Mouse (Mus musculus) myocyte (in vitro differentiated cells): ENCODE data around the gene Lama4. TPM values are rescaled to one million over a fixed set of nuclear protein-coding genes. Genes with fewer than 3 reads are reported as not detected.

ENCODE experiments used
- H3K27me3 ChIP-seq: one replicate; pipeline ENCODE4 v1.6.1; 2011; ENCODE audit not compliant: control insufficient read depth, insufficient read depth, insufficient read length
- H3K36me3 ChIP-seq: one replicate; pipeline ENCODE4 v1.6.1; 2011; ENCODE audit not compliant: control insufficient read depth, insufficient read depth
- H3K4me2 ChIP-seq: one replicate; pipeline ENCODE4 v1.6.1; 2011; ENCODE audit warnings: low read depth, control low read depth
- H3K4me3 ChIP-seq: one replicate; pipeline ENCODE4 v1.5.1; 2011; ENCODE audit warnings: mild to moderate bottlenecking, control low read depth, moderate library complexity
- H3K79me2 ChIP-seq: one replicate; pipeline ENCODE4 v1.6.1; 2011; ENCODE audit not compliant: control insufficient read depth, insufficient read depth
- H3ac ChIP-seq: one replicate; pipeline ENCODE4 v1.6.1; 2011; ENCODE audit not compliant: control insufficient read depth, insufficient read length
- CEBPB ChIP-seq: IDR thresholded peaks from 2 replicates; pipeline ENCODE4 v1.6.1; 2011; ENCODE audit warnings: mild to moderate bottlenecking, moderate library complexity; ENCODE audit not compliant: poor library complexity, insufficient read depth, severe bottlenecking
- E2F4 ChIP-seq: IDR thresholded peaks from one replicate; pipeline ENCODE4 v1.6.1; 2011; ENCODE audit warnings: mild to moderate bottlenecking, control low read depth, moderate library complexity; ENCODE audit not compliant: insufficient read depth
- MAX ChIP-seq: IDR thresholded peaks from one replicate; pipeline ENCODE4 v1.6.1; 2011; ENCODE audit warnings: low read depth, mild to moderate bottlenecking, control low read depth
- MYOD1 ChIP-seq, 3 experiments: IDR thresholded peaks; one replicate each; pipeline ENCODE4 v1.6.1; 2011; ENCODE audit warnings: control low read depth in 2 of 3, low read depth in 2 of 3, mild to moderate bottlenecking in 2 of 3, moderate library complexity in 1 of 3; ENCODE audit not compliant: insufficient read length in 2 of 3, control insufficient read depth in 1 of 3
- MYOG ChIP-seq, 3 experiments: IDR thresholded peaks; one replicate each; pipeline ENCODE4 v1.6.1; 2011; ENCODE audit warnings: control low read depth in 2 of 3, low read depth in 2 of 3, mild to moderate bottlenecking in 2 of 3; ENCODE audit not compliant: insufficient read length in 2 of 3, control insufficient read depth in 1 of 3, insufficient read depth in 1 of 3
- POLR2A ChIP-seq: IDR thresholded peaks from one replicate; pipeline ENCODE4 v1.6.1; 2011; ENCODE audit warnings: low read depth, mild to moderate bottlenecking, control low read depth, moderate library complexity; ENCODE audit not compliant: insufficient read length
- POLR2AphosphoS2 ChIP-seq: IDR thresholded peaks from one replicate; pipeline ENCODE4 v1.6.1; 2011; ENCODE audit warnings: low read depth, control low read depth; ENCODE audit not compliant: insufficient read length
- REST ChIP-seq: IDR thresholded peaks from one replicate; pipeline ENCODE4 v1.6.1; 2011; ENCODE audit warnings: mild to moderate bottlenecking, control low read depth, moderate library complexity; ENCODE audit not compliant: insufficient read depth, insufficient read length
- SRF ChIP-seq: IDR thresholded peaks from one replicate; pipeline ENCODE4 v1.6.1; 2011; ENCODE audit warnings: low read depth; ENCODE audit not compliant: control insufficient read depth, insufficient read length
- TCF12 ChIP-seq: IDR thresholded peaks from one replicate; pipeline ENCODE4 v1.6.1; 2011; ENCODE audit warnings: mild to moderate bottlenecking, control low read depth; ENCODE audit not compliant: poor library complexity, insufficient read depth, severe bottlenecking
- TCF3 ChIP-seq: IDR thresholded peaks from one replicate; pipeline ENCODE4 v1.6.1; 2011; ENCODE audit warnings: low read depth, control low read depth; ENCODE audit not compliant: insufficient read length
- USF1 ChIP-seq: IDR thresholded peaks from one replicate; pipeline ENCODE4 v1.6.1; 2011; ENCODE audit warnings: low read depth, mild to moderate bottlenecking, control low read depth, moderate library complexity
- polyA plus RNA-seq: library from polyadenylated mRNA; unstranded; fragments of >200 nt; fragmentation: generic; extraction: Trizol; gene quantifications from one replicate; pipeline ENCODE4 v1.2.1, GENCODE M21; 2012; ENCODE audit warnings: missing spikeins

Lama4 gene
- polyA plus RNA-seq, 1 experiment = 0.16 TPM

DNA sequence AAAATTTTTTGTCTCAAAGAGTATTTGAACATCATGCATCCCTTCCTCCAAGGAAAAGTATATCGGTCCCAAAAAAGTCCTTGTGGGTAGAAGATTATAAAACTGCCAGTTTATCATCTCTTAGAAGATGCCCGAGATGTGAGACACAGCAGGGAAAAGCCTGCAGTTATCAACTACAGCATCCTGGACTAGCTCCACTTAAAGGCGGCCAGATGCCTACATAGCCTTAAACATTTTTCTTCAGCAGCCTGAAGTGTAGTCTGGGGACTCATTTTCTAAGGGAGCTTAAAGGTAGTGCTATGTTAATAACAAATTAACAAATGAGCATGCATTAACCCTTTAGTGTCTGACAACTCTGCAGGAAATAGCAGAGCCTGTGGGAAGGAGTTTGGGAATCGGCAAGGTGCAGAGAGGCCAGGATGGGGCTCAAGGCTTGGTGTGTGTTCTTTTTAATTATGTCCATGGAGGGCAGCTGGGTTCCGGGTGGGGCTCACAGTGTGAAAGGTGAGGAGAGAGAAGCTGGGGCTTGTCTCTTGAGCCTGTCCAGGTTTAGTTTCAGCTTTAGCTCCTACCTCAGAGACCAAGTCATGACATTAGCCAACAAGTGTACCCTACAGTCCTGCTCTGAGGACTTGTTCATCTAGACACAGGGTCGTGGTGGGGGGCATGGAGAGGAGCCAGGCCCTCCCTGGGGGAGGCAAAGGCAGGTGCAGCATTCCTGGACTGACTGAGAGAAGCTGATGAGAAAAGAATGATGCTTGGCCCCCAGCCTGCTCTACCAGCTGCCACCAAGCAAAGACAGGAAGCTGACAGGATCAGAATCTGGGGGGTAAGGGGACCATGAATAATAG is 64.2 kb downstream of the Lama4 start:
- Histone ChIP-seq H3K36me3 (no peaks in the 10 kb centered on the region), H3K4me3 (no peak overlapping the region), H3K4me2 (no peak overlapping the region), H3K79me2 (no peaks in the 10 kb centered on the region), H3ac (no peak overlapping the region), H3K27me3 (no peaks in the 10 kb centered on the region)
- TF ChIP-seq USF1 = no peak
- TF ChIP-seq POLR2A = no peak
- TF ChIP-seq MAX = no peak
- TF ChIP-seq POLR2AphosphoS2 = no peak
- no peak for TF ChIP-seq SRF
- no peak for TF ChIP-seq TCF3
- no peak for TF ChIP-seq MYOD1 (IDR thresholded peaks at IDR 0.05; ENCODE audit: control insufficient read depth in 1 of 3, insufficient read length in 2 of 3, low read depth in 2 of 3)
- TF ChIP-seq MYOG (IDR thresholded peaks at IDR 0.05; ENCODE audit: control insufficient read depth in 1 of 3, insufficient read depth in 1 of 3, insufficient read length in 2 of 3, low read depth in 2 of 3) = no peak
- TF ChIP-seq CEBPB = no peak
- no peak for TF ChIP-seq TCF12
- TF ChIP-seq REST = no peak
- TF ChIP-seq E2F4 = no peak

DNA sequence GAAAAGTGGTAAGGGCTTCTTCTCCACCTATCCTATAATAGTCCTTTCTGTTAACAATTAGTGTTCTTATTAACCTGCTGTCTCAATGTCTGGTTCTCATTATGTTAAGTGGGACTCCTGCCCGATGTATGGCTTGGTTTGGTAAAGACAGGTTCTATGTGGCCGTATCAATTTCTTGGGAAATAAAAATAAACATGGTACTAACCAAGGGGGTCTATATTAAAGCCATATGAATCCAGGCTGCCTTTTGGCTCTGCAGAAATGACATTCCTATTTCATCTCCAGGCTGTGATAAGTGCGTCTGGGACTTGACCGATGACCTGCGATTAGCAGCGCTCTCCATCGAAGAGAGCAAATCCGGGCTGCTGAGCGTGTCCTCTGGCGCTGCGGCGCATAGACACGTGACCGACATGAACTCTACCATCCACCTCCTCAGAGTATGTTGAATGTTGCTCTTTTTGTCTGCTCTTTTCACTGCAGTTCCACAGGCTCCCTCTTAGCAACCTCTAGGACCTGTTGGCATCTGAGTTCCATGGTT is 64.9 kb downstream of the Lama4 start:
- no peaks in the 10 kb centered on the region for H3K79me2 ChIP-seq
- H3K4me2 ChIP-seq = no peak overlapping the region
- H3K27me3 ChIP-seq = no peaks in the 10 kb centered on the region
- TF ChIP-seq SRF = no peak
- TF ChIP-seq E2F4 = no peak
- TF ChIP-seq MYOG (IDR thresholded peaks at IDR 0.05; ENCODE audit: control insufficient read depth in 1 of 3, insufficient read depth in 1 of 3, insufficient read length in 2 of 3, low read depth in 2 of 3) = no peak
- no peak for TF ChIP-seq MYOD1 (IDR thresholded peaks at IDR 0.05; ENCODE audit: control insufficient read depth in 1 of 3, insufficient read length in 2 of 3, low read depth in 2 of 3)
- no peak for TF ChIP-seq TCF3
- no peak for TF ChIP-seq USF1
- no peak for TF ChIP-seq TCF12
- no peak for TF ChIP-seq MAX
- no peak for TF ChIP-seq POLR2A
- no peak for TF ChIP-seq CEBPB
- no peak for TF ChIP-seq POLR2AphosphoS2
- TF ChIP-seq REST = no peak
- H3K36me3 ChIP-seq = no peaks in the 10 kb centered on the region
- no peak overlapping the region for H3K4me3 ChIP-seq
- no peak overlapping the region for H3ac ChIP-seq

DNA sequence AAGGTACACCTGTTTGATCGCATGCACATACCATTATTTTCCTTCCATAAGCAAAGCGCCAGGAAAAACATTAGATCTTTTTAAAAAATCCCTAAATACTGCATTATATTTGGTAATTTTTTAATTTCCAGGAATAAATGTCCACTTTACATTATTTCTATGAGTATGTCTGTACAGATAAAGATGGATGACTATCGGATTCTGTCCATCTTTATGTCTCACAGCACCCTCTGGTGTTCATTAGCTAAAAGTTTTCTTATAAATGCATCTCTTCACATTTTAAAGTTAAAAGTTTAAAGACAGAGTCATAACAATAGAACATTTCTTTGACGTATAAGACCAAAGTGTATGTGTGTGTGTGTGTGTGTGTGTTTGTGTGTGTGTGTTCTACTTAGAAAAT is 74.2 kb downstream of the Lama4 start:
- no peak overlapping the region for H3K4me3 ChIP-seq
- H3K79me2 ChIP-seq = no peaks in the 10 kb centered on the region
- no peaks in the 10 kb centered on the region for H3K27me3 ChIP-seq
- H3K36me3 ChIP-seq = no peaks in the 10 kb centered on the region
- H3ac ChIP-seq = no peak overlapping the region
- TF ChIP-seq E2F4 (no peak), MYOD1 (IDR thresholded peaks at IDR 0.05; ENCODE audit: control insufficient read depth in 1 of 3, insufficient read length in 2 of 3, low read depth in 2 of 3) (no peak), SRF (no peak), CEBPB (no peak), MYOG (IDR thresholded peaks at IDR 0.05; ENCODE audit: control insufficient read depth in 1 of 3, insufficient read depth in 1 of 3, insufficient read length in 2 of 3, low read depth in 2 of 3) (no peak)
- no peak overlapping the region for H3K4me2 ChIP-seq

DNA sequence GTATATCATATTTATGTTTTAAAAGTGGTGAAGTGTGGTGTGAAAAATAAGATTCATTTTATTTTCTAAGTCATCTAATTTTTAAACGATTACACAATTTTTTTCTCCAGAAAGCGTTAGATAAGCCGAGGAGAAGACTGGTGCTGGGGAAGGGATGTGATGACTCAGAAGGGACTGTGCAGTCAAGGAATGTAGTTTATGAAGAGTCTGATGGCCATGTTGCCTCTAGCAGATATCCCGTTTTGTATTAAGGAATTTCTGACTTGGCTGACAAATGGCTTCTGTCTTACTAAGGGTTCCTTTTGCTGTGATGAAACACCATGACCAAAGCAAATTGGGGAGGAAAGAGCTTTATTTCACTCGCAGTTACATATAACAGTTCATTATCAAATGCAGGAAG is 74.7 kb downstream of the Lama4 start:
- Histone ChIP-seq H3K27me3 (no peaks in the 10 kb centered on the region), H3K4me2 (no peak overlapping the region), H3K4me3 (no peak overlapping the region), H3K79me2 (no peaks in the 10 kb centered on the region), H3ac (no peak overlapping the region), H3K36me3 (no peaks in the 10 kb centered on the region)
- no peak for TF ChIP-seq POLR2AphosphoS2
- no peak for TF ChIP-seq MAX
- no peak for TF ChIP-seq MYOD1 (IDR thresholded peaks at IDR 0.05; ENCODE audit: control insufficient read depth in 1 of 3, insufficient read length in 2 of 3, low read depth in 2 of 3)
- TF ChIP-seq E2F4 = no peak
- TF ChIP-seq POLR2A = no peak
- no peak for TF ChIP-seq USF1
- no peak for TF ChIP-seq SRF
- no peak for TF ChIP-seq MYOG (IDR thresholded peaks at IDR 0.05; ENCODE audit: control insufficient read depth in 1 of 3, insufficient read depth in 1 of 3, insufficient read length in 2 of 3, low read depth in 2 of 3)
- TF ChIP-seq REST = no peak
- no peak for TF ChIP-seq TCF3
